Mouse (Mus musculus): Measurements from ENCODE around the gene Hsd17b1. TPM values are rescaled to one million over a fixed set of nuclear protein-coding genes. Genes with fewer than 3 reads are reported as not detected.

Gene Hsd17b1
- polyA plus RNA-seq, 1 experiment from 2014 or later, result 0.35 TPM

- Histone ChIP-seq H3K27ac (ENCODE audit: low read depth, low read length) (no peak overlapping the region), H3K36me3 (ENCODE audit: control insufficient read depth, insufficient read depth, low read length) (peaks cover 56% of the 10 kb centered on the region), H3K4me2 (ENCODE audit: low read depth, low read length) (no peak overlapping the region), H3K4me1 (ENCODE audit: control insufficient read depth, insufficient read depth, low read length) (no peaks in the 10 kb centered on the region), H3K27me3 (ENCODE audit: control insufficient read depth, insufficient read depth, low read length) (no peaks in the 10 kb centered on the region), H3K4me3 (ENCODE audit: low read depth, low read length) (no peak overlapping the region), H3K9me3 (ENCODE audit: control insufficient read depth, low read length) (no peaks in the 10 kb centered on the region), H3K9ac (replicated peaks; ENCODE audit: low read depth, low read length) (no peak overlapping the region)
- WGBS, result 73% methylated on average over 8 of the region's 8 CpGs
- no peak for ATAC-seq (ENCODE audit: low read depth)
Measured at GRCm38 (mm10) chr11:101056885-101057284, 21.3 kb upstream of the Hsd17b1 start.

DNA sequence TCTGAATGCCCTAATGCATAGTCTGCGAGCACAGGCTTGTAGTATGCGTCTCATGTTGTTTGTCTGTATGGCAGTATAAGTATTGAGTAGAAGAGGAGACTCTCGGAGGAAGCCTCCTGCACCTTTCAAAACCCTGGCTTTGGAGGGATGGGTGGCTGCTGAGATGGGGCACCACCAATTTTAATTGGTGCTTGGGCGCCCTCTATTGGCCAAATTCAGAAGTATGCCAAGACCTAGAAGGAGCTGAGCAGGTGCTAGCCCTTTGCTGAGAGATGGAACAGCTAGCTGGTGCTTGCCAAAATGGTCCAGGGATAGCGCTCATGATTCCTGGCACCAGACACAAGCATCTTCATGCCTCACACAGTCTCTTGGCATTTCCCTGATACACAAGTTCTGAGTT, 20.4 kb upstream of the Hsd17b1 start:
- WGBS, result 33% methylated on average over 5 of the region's 5 CpGs
- Histone ChIP-seq H3K9me3 (ENCODE audit: control insufficient read depth, low read length) (no peaks in the 10 kb centered on the region), H3K4me2 (ENCODE audit: low read depth, low read length) (no peak overlapping the region), H3K4me1 (ENCODE audit: control insufficient read depth, insufficient read depth, low read length) (no peaks in the 10 kb centered on the region), H3K27ac (ENCODE audit: low read depth, low read length) (no peak overlapping the region), H3K9ac (replicated peaks; ENCODE audit: low read depth, low read length) (no peak overlapping the region), H3K27me3 (ENCODE audit: control insufficient read depth, insufficient read depth, low read length) (no peaks in the 10 kb centered on the region), H3K36me3 (ENCODE audit: control insufficient read depth, insufficient read depth, low read length) (peaks cover 62% of the 10 kb centered on the region), H3K4me3 (ENCODE audit: low read depth, low read length) (no peak overlapping the region)
- ATAC-seq (ENCODE audit: low read depth), result no peak

GRCm38 (mm10) chr11:101058726-101059125, 19.5 kb upstream of the Hsd17b1 start:
- no peak overlapping the region for H3K9ac ChIP-seq (replicated peaks; ENCODE audit: low read depth, low read length)
- peaks cover 67% of the 10 kb centered on the region for H3K36me3 ChIP-seq (ENCODE audit: control insufficient read depth, insufficient read depth, low read length)
- H3K27ac ChIP-seq (ENCODE audit: low read depth, low read length), result no peak overlapping the region
- no peaks in the 10 kb centered on the region for H3K9me3 ChIP-seq (ENCODE audit: control insufficient read depth, low read length)
- ATAC-seq (ENCODE audit: low read depth), result no peak
- no peak overlapping the region for H3K4me3 ChIP-seq (ENCODE audit: low read depth, low read length)
- H3K27me3 ChIP-seq (ENCODE audit: control insufficient read depth, insufficient read depth, low read length), result no peaks in the 10 kb centered on the region
- no peaks in the 10 kb centered on the region for H3K4me1 ChIP-seq (ENCODE audit: control insufficient read depth, insufficient read depth, low read length)
- H3K4me2 ChIP-seq (ENCODE audit: low read depth, low read length), result no peak overlapping the region
- 71% methylated on average over 5 of the region's 5 CpGs for WGBS

- no peaks in the 10 kb centered on the region for H3K27me3 ChIP-seq (ENCODE audit: control insufficient read depth, insufficient read depth, low read length)
- H3K9me3 ChIP-seq (ENCODE audit: control insufficient read depth, low read length), result no peaks in the 10 kb centered on the region
- ATAC-seq (ENCODE audit: low read depth), result no peak
- no peak overlapping the region for H3K9ac ChIP-seq (replicated peaks; ENCODE audit: low read depth, low read length)
- H3K36me3 ChIP-seq (ENCODE audit: control insufficient read depth, insufficient read depth, low read length), result peaks cover 62% of the 10 kb centered on the region
- 74% methylated on average over 10 of the region's 10 CpGs for WGBS
- H3K4me3 ChIP-seq (ENCODE audit: low read depth, low read length), result no peak overlapping the region
- no peaks in the 10 kb centered on the region for H3K4me1 ChIP-seq (ENCODE audit: control insufficient read depth, insufficient read depth, low read length)
- peak overlapping the region; percentile 48; the same call in 1 of the 2 replicates for H3K27ac ChIP-seq (ENCODE audit: low read depth, low read length)
- H3K4me2 ChIP-seq (ENCODE audit: low read depth, low read length), result no peak overlapping the region
Measured at GRCm38 (mm10) chr11:101059473-101059872, 18.7 kb upstream of the Hsd17b1 start.

DNA sequence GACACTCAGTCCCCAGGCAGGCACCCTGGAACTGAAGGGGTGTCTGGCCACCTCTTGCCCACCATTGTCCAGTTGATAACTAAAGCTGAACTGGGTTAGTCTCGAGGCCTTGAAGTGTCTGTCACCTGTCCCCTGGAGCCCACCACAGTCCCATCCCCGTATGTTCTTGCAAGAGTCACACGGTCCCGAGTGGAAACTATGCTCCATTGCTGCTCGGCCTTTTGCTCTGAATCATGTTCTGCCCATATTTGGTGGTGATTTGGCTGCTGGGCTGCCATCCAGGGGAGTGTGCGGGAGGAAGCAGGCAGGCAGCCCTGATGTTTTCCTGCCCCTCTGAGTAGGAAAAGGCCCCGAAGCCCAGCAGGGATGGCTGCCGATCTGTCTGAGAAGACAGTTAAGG, 18.1 kb upstream of the Hsd17b1 start:
- WGBS, result 76% methylated on average over 8 of the region's 8 CpGs
- ATAC-seq (ENCODE audit: low read depth), result no peak
- no peaks in the 10 kb centered on the region for H3K4me1 ChIP-seq (ENCODE audit: control insufficient read depth, insufficient read depth, low read length)

DNA sequence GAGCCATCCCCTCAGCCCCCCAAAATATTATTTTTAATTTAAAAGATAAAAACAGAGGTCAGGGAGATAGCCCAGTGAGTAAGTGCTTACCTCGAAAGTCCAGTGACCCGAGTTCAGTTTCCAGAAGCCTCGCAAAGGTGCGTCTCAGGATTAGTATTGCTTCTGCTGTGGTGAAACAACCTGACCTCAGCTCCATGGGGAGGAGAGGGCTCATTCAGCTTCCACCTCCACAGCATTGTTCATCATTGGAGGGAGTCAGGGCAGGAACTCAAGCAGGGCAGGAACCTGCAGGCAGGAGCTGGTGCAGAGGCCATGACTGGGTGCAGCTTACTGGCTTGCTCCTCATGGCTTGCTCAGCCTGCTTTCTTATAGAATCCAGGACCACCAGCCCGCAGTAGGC, 17.2 kb upstream of the Hsd17b1 start:
- Histone ChIP-seq H3K9me3 (ENCODE audit: control insufficient read depth, low read length) (no peaks in the 10 kb centered on the region), H3K27me3 (ENCODE audit: control insufficient read depth, insufficient read depth, low read length) (no peaks in the 10 kb centered on the region), H3K4me2 (ENCODE audit: low read depth, low read length) (no peak overlapping the region), H3K4me1 (ENCODE audit: control insufficient read depth, insufficient read depth, low read length) (no peaks in the 10 kb centered on the region), H3K27ac (ENCODE audit: low read depth, low read length) (no peak overlapping the region), H3K36me3 (ENCODE audit: control insufficient read depth, insufficient read depth, low read length) (peaks cover 48% of the 10 kb centered on the region), H3K9ac (replicated peaks; ENCODE audit: low read depth, low read length) (no peak overlapping the region), H3K4me3 (ENCODE audit: low read depth, low read length) (no peak overlapping the region)
- WGBS, result 93% methylated on average over 5 of the region's 5 CpGs
- no peak for ATAC-seq (ENCODE audit: low read depth)

More for the DNA sequence above, 18.1 kb upstream of the Hsd17b1 start:
- Histone ChIP-seq H3K27me3 (ENCODE audit: control insufficient read depth, insufficient read depth, low read length) (no peaks in the 10 kb centered on the region), H3K27ac (ENCODE audit: low read depth, low read length) (peak overlapping the region; percentile 48), H3K36me3 (ENCODE audit: control insufficient read depth, insufficient read depth, low read length) (peaks cover 57% of the 10 kb centered on the region), H3K9ac (replicated peaks; ENCODE audit: low read depth, low read length) (no peak overlapping the region), H3K4me3 (ENCODE audit: low read depth, low read length) (no peak overlapping the region), H3K9me3 (ENCODE audit: control insufficient read depth, low read length) (no peaks in the 10 kb centered on the region), H3K4me2 (ENCODE audit: low read depth, low read length) (no peak overlapping the region)

GRCm38 (mm10) chr11:101062165-101062884, 15.9 kb upstream of the Hsd17b1 start:
- Histone ChIP-seq H3K27me3 (ENCODE audit: control insufficient read depth, insufficient read depth, low read length) (no peaks in the 10 kb centered on the region), H3K4me1 (ENCODE audit: control insufficient read depth, insufficient read depth, low read length) (no peaks in the 10 kb centered on the region), H3K9me3 (ENCODE audit: control insufficient read depth, low read length) (no peaks in the 10 kb centered on the region), H3K36me3 (ENCODE audit: control insufficient read depth, insufficient read depth, low read length) (peaks cover 35% of the 10 kb centered on the region), H3K4me2 (ENCODE audit: low read depth, low read length) (no peak overlapping the region), H3K9ac (replicated peaks; ENCODE audit: low read depth, low read length) (no peak overlapping the region), H3K27ac (ENCODE audit: low read depth, low read length) (no peak overlapping the region), H3K4me3 (ENCODE audit: low read depth, low read length) (no peak overlapping the region)
- WGBS, result 82% methylated on average over 12 of the region's 12 CpGs
- no peak for ATAC-seq (ENCODE audit: low read depth)

DNA sequence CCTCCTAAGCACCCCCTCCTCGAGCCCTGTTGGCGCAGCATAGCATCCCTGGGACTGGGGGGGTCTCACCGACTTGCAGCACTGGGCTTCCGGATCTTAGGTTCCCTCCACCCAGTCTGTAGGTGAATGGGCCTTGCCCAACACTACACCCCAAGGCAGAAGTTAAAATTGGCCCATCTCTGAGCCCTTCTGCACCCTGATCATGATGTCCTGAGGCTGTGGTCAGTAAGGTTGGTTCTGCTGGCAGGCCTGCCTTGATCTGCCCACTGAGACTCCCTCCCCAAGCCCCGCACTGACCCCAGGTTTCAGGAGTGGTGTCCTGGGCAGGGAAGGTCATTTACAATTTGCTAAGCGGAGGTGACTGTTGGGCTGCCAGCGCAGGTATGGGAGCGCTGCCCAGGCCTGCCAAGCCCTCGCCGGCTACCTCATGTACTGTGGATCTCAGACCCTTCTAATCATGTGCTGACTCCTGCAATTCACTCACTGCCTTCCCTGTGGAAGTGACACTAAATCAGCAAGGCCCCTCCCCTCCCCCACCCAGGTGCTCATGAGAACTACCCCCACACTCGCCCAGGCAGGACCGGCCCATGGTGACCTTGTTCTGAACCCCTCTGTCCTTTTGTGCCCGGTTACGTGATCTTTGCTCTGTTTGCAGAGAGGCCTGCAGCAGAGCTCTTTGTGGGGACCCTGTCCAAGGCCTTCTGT, 15.1 kb upstream of the Hsd17b1 start:
- WGBS, result 74% methylated on average over 14 of the region's 14 CpGs
- peaks cover 34% of the 10 kb centered on the region for H3K36me3 ChIP-seq (ENCODE audit: control insufficient read depth, insufficient read depth, low read length)

DNA sequence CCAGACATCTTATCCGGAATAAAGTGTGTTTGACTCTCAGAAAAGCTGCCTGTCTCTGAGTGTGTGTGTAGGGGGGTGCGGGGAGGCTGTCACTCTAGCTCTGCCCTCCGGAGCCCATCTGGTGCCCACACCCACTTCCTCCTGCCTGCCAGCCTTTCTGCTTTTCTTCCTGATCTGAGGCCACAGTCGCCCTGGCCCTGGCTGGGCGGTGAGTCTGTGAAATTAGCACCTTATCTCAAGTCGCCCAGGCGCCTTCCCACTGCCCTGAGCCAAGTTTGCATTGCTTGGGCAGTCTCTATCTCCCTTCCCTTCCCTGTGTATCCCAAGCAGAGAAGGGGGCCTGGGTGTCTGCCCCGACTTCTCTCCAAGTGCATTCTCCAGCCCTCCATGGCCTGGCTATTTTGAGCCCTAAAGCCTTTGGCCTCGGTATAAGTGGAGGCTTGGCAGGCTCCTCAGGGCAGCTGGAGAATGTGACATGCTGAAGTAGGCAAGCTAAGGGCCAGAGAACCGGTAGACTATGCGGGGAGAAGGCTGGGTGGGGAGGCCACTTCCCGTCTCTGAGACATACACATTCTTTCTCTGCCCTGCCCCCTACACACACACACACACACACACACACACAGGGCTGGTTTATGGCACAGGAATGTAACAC, 14.4 kb upstream of the Hsd17b1 start:
- no peaks in the 10 kb centered on the region for H3K27me3 ChIP-seq (ENCODE audit: control insufficient read depth, insufficient read depth, low read length)
- H3K4me2 ChIP-seq (ENCODE audit: low read depth, low read length), result no peak overlapping the region
- no peak for ATAC-seq (ENCODE audit: low read depth)
- H3K27ac ChIP-seq (ENCODE audit: low read depth, low read length), result peak overlapping the region; percentile 39
- 56% methylated on average over 12 of the region's 12 CpGs for WGBS
- no peaks in the 10 kb centered on the region for H3K4me1 ChIP-seq (ENCODE audit: control insufficient read depth, insufficient read depth, low read length)
- no peak overlapping the region for H3K4me3 ChIP-seq (ENCODE audit: low read depth, low read length)
- no peaks in the 10 kb centered on the region for H3K9me3 ChIP-seq (ENCODE audit: control insufficient read depth, low read length)
- no peak overlapping the region for H3K9ac ChIP-seq (replicated peaks; ENCODE audit: low read depth, low read length)
- peaks cover 34% of the 10 kb centered on the region for H3K36me3 ChIP-seq (ENCODE audit: control insufficient read depth, insufficient read depth, low read length)

More for the DNA sequence above, 15.1 kb upstream of the Hsd17b1 start:
- Histone ChIP-seq H3K9ac (replicated peaks; ENCODE audit: low read depth, low read length) (no peak overlapping the region), H3K27ac (ENCODE audit: low read depth, low read length) (0 out of 2 replicates have a peak overlapping the region, but pooled peaks have one; percentile 39), H3K9me3 (ENCODE audit: control insufficient read depth, low read length) (no peaks in the 10 kb centered on the region), H3K4me1 (ENCODE audit: control insufficient read depth, insufficient read depth, low read length) (no peaks in the 10 kb centered on the region), H3K4me2 (ENCODE audit: low read depth, low read length) (no peak overlapping the region), H3K27me3 (ENCODE audit: control insufficient read depth, insufficient read depth, low read length) (no peaks in the 10 kb centered on the region), H3K4me3 (ENCODE audit: low read depth, low read length) (no peak overlapping the region)
- no peak for ATAC-seq (ENCODE audit: low read depth)
